Mouse (Mus musculus): ENCODE results near the gene Slc26a11. TPM values are rescaled to one million over a fixed set of nuclear protein-coding genes. Genes with fewer than 3 reads are reported as not detected.

The Slc26a11 gene
- 9.0 TPM for polyA plus RNA-seq (2014; fragmentation: Illumina TruSeq; extraction: RNeasy Lipid Tissue Mini Kit (QIAGEN cat#74804); ENCODE audit: low read depth, low replicate concordance)

GRCm38 (mm10) chr11:119355443-119356385 lies at the start of gene Slc26a11, which contains the start of gene Sgsh:
Slc26a11 (plus strand) TSS chr11:119355557.
Sgsh (minus strand) TSS chr11:119355536.

GRCm38 (mm10) chr11:119307658-119307867 lies 47.8 kb upstream of the Slc26a11 start, which contains the start of gene Card14:
Card14 (plus strand) TSS chr11:119307768.

GRCm38 (mm10) chr11:119392800-119393482 lies 37.6 kb downstream of the Slc26a11 start, which contains the start of gene Rnf213:
Rnf213 (plus strand) TSS chr11:119393100.

Other genes with a start within 250 kb of the Slc26a11 start
- 11.0 TPM for gene Tbc1d16, start 127.1 kb upstream of the Slc26a11 start, polyA plus RNA-seq (2014; fragmentation: Illumina TruSeq; extraction: RNeasy Lipid Tissue Mini Kit (QIAGEN cat#74804); ENCODE audit: low read depth, low replicate concordance)
- 7.2 TPM for gene Ccdc40, start 127.0 kb upstream of the Slc26a11 start, polyA plus RNA-seq (2014; fragmentation: Illumina TruSeq; extraction: RNeasy Lipid Tissue Mini Kit (QIAGEN cat#74804); ENCODE audit: low read depth, low replicate concordance)
- 98.1 TPM for gene Gaa, start 87.7 kb upstream of the Slc26a11 start, polyA plus RNA-seq (2014; fragmentation: Illumina TruSeq; extraction: RNeasy Lipid Tissue Mini Kit (QIAGEN cat#74804); ENCODE audit: low read depth, low replicate concordance)
- 79.4 TPM for gene Eif4a3, start 55.5 kb upstream of the Slc26a11 start, polyA plus RNA-seq (2014; fragmentation: Illumina TruSeq; extraction: RNeasy Lipid Tissue Mini Kit (QIAGEN cat#74804); ENCODE audit: low read depth, low replicate concordance)
- gene Card14, start 47.8 kb upstream of the Slc26a11 start, polyA plus RNA-seq (2014; fragmentation: Illumina TruSeq; extraction: RNeasy Lipid Tissue Mini Kit (QIAGEN cat#74804); ENCODE audit: low read depth, low replicate concordance) = 2.5 TPM
- gene Sgsh, start within 50 bp of the Slc26a11 start, polyA plus RNA-seq (2014; fragmentation: Illumina TruSeq; extraction: RNeasy Lipid Tissue Mini Kit (QIAGEN cat#74804); ENCODE audit: low read depth, low replicate concordance) = 12.3 TPM
- 36.8 TPM for gene Rnf213, start 37.5 kb downstream of the Slc26a11 start, polyA plus RNA-seq (2014; fragmentation: Illumina TruSeq; extraction: RNeasy Lipid Tissue Mini Kit (QIAGEN cat#74804); ENCODE audit: low read depth, low replicate concordance)
- gene Endov, start 135.8 kb downstream of the Slc26a11 start, polyA plus RNA-seq (2014; fragmentation: Illumina TruSeq; extraction: RNeasy Lipid Tissue Mini Kit (QIAGEN cat#74804); ENCODE audit: low read depth, low replicate concordance) = 15.1 TPM
- gene Nptx1, start 192.2 kb downstream of the Slc26a11 start, polyA plus RNA-seq (2014; fragmentation: Illumina TruSeq; extraction: RNeasy Lipid Tissue Mini Kit (QIAGEN cat#74804); ENCODE audit: low read depth, low replicate concordance) = 10.2 TPM
- 19.6 TPM for gene Rptor, start 247.3 kb downstream of the Slc26a11 start, polyA plus RNA-seq (2014; fragmentation: Illumina TruSeq; extraction: RNeasy Lipid Tissue Mini Kit (QIAGEN cat#74804); ENCODE audit: low read depth, low replicate concordance)